Mouse (Mus musculus) R1 (cell line): ENCODE data around the gene 4930523C07Rik.
A peak's percentile ranks its signal among the peaks of the same experiment; 100 is the strongest.

Source experiments
- DNase-seq: peaks from one replicate; pipeline ENCODE4 v3.0.0-alpha.2; 2018; ENCODE audit warnings: low read depth, low spot score

The 4930523C07Rik gene

GRCm38 (mm10) chr1:160044237-160045021 is at the start of gene 4930523C07Rik:
Gene 4930523C07Rik (plus strand): TSS chr1:160044382.
- peak; percentile 39 for DNase-seq

- DNase-seq = no peak
Observed at GRCm38 (mm10) chr1:159997329-159997728, 46.9 kb upstream of the 4930523C07Rik start.

GRCm38 (mm10) chr1:159998349-159998748 is 45.8 kb upstream of the 4930523C07Rik start:
- no peak for DNase-seq

- DNase-seq = no peak
Observed at GRCm38 (mm10) chr1:159999232-159999631, 45.0 kb upstream of the 4930523C07Rik start.

GRCm38 (mm10) chr1:160005319-160005718 is 38.9 kb upstream of the 4930523C07Rik start:
- no peak for DNase-seq

GRCm38 (mm10) chr1:160006919-160007588 is 37.1 kb upstream of the 4930523C07Rik start:
- DNase-seq = no peak

- DNase-seq = no peak
Observed at GRCm38 (mm10) chr1:160013042-160013441, 31.1 kb upstream of the 4930523C07Rik start.

- no peak for DNase-seq
Observed at GRCm38 (mm10) chr1:160024339-160024980, 19.7 kb upstream of the 4930523C07Rik start.

- DNase-seq = no peak
Observed at GRCm38 (mm10) chr1:160025146-160025894, 18.9 kb upstream of the 4930523C07Rik start.

- no peak for DNase-seq
Observed at GRCm38 (mm10) chr1:160025895-160026255, 18.3 kb upstream of the 4930523C07Rik start.

GRCm38 (mm10) chr1:160027939-160028338 is 16.2 kb upstream of the 4930523C07Rik start:
- no peak for DNase-seq

GRCm38 (mm10) chr1:160033948-160034598 is 10.1 kb upstream of the 4930523C07Rik start:
- no peak for DNase-seq

GRCm38 (mm10) chr1:160035561-160035960 is 8.6 kb upstream of the 4930523C07Rik start:
- no peak for DNase-seq

- DNase-seq = no peak
Observed at GRCm38 (mm10) chr1:160036996-160037521, 7.1 kb upstream of the 4930523C07Rik start.

- DNase-seq = no peak
Observed at GRCm38 (mm10) chr1:160039951-160040645, 4.1 kb upstream of the 4930523C07Rik start.

- DNase-seq = no peak
Observed at GRCm38 (mm10) chr1:160041264-160041775, 2.9 kb upstream of the 4930523C07Rik start.

- no peak for DNase-seq
Observed at GRCm38 (mm10) chr1:160042351-160042750, 1.8 kb upstream of the 4930523C07Rik start.

GRCm38 (mm10) chr1:160043271-160043975 is 759 bp upstream of the 4930523C07Rik start:
- no peak for DNase-seq

GRCm38 (mm10) chr1:160045056-160045715 is 1.0 kb downstream of the 4930523C07Rik start:
- DNase-seq = no peak
